Mouse (Mus musculus): ENCODE data around the gene Mllt11. TPM values are rescaled to one million over a fixed set of nuclear protein-coding genes. Genes with fewer than 3 reads are reported as not detected.

Gene Mllt11
- 15.1 and 16.1 TPM in 2 replicates for polyA plus RNA-seq (2014; fragmentation: Nextera tagmentation; extraction: Ambion mirVana)

GRCm38 (mm10) chr3:95231298-95232221 lies at the start of gene Mllt11:
Gene Mllt11, minus strand, starts transcription at chr3:95232171.
- peak within 1 kb of the TSS; percentile 94 for H3K4me2 ChIP-seq
- DNase-seq: no peak
- TF ChIP-seq CTCF (IDR thresholded peaks at IDR 0.05; ENCODE audit: low read depth): no peak
- peak within 1 kb of the TSS; percentile 98; the same call in 1 of the 2 replicates for H3K27ac ChIP-seq (ENCODE audit: low read depth)
- peaks cover 54% of the 10 kb centered on the region for H3K36me3 ChIP-seq (ENCODE audit: insufficient read depth)
- ATAC-seq (ENCODE audit: insufficient read depth): no peak
- H3K27me3 ChIP-seq (ENCODE audit: insufficient read depth, low read length): no peaks in the 10 kb centered on the region
- H3K4me1 ChIP-seq (ENCODE audit: insufficient read depth): peaks cover 16% of the 10 kb centered on the region; the same call in 1 of the 2 replicates
- H3K9ac ChIP-seq: peak within 1 kb of the TSS; percentile 90
- H3K9me3 ChIP-seq (ENCODE audit: low read depth, low read length): no peaks in the 10 kb centered on the region
- peak within 1 kb of the TSS; percentile 94 for H3K4me3 ChIP-seq (ENCODE audit: low read depth, low read length)
- WGBS: 74% methylated on average over 13 of the region's 13 CpGs

GRCm38 (mm10) chr3:95281216-95282126 lies 49.5 kb upstream of the Mllt11 start, which contains the start of the genes Mindy1 and Prune1:
Gene Mindy1, plus strand, starts transcription at chr3:95281345.
Gene Prune1, minus strand, starts transcription at chr3:95282076.
- H3K9me3 ChIP-seq (ENCODE audit: low read depth, low read length): no peaks in the 10 kb centered on the region
- peak within 1 kb of the TSS; percentile 98 for H3K27ac ChIP-seq (ENCODE audit: low read depth)
- TF ChIP-seq CTCF (IDR thresholded peaks at IDR 0.05; ENCODE audit: low read depth): peak; percentile 57
- 0 out of 2 replicates have a peak, but pooled peaks cover 6% of the 10 kb centered on the region for H3K36me3 ChIP-seq (ENCODE audit: insufficient read depth)
- H3K27me3 ChIP-seq (ENCODE audit: insufficient read depth, low read length): no peaks in the 10 kb centered on the region
- DNase-seq (peak; percentile 99), ATAC-seq (ENCODE audit: insufficient read depth) (peak; percentile 89)
- peaks cover 5% of the 10 kb centered on the region; the same call in 1 of the 2 replicates for H3K4me1 ChIP-seq (ENCODE audit: insufficient read depth)
- peak within 1 kb of the TSS; percentile 59 for H3K4me3 ChIP-seq (ENCODE audit: low read depth, low read length)
- peak within 1 kb of the TSS; percentile 75 for H3K4me2 ChIP-seq
- H3K9ac ChIP-seq: peak within 1 kb of the TSS; percentile 83
- WGBS: under 1% methylated on average over 51 of the region's 53 CpGs

DNA sequence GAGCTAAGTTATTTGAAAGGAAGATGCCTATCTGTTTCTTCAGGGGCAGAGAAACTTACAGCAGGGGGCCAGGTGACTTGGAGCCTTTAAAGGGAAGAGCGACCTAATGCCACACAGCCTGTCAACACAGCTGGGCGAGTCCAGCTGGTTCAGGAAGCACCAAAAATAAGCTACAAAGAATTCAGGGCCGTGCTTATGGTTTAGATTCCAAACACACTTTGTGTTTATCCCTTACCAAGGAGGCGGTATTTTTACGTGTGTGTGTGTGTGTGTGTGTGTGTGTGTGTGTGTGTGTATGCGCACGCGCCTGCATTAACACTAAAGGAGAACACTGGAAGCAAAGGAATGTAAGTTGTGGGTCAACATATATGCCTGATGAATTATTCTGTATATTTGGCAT lies 48.8 kb upstream of the Mllt11 start:
- ATAC-seq (ENCODE audit: insufficient read depth) (no peak), DNase-seq (peak; percentile 70)
- 9% methylated on average over 8 of the region's 8 CpGs for WGBS
- 0 out of 2 replicates have a peak, but pooled peaks cover 6% of the 10 kb centered on the region for H3K36me3 ChIP-seq (ENCODE audit: insufficient read depth)
- no peaks in the 10 kb centered on the region for H3K27me3 ChIP-seq (ENCODE audit: insufficient read depth, low read length)
- peaks cover 5% of the 10 kb centered on the region; the same call in 1 of the 2 replicates for H3K4me1 ChIP-seq (ENCODE audit: insufficient read depth)
- H3K27ac ChIP-seq (ENCODE audit: low read depth): peak overlapping the region; percentile 98
- peak overlapping the region; percentile 69 for H3K9ac ChIP-seq
- peak overlapping the region; percentile 59 for H3K4me3 ChIP-seq (ENCODE audit: low read depth, low read length)
- H3K9me3 ChIP-seq (ENCODE audit: low read depth, low read length): no peaks in the 10 kb centered on the region
- peak overlapping the region; percentile 75 for H3K4me2 ChIP-seq
- no peak for TF ChIP-seq CTCF (IDR thresholded peaks at IDR 0.05; ENCODE audit: low read depth)

- H3K36me3 ChIP-seq (ENCODE audit: insufficient read depth): 0 out of 2 replicates have a peak, but pooled peaks cover 6% of the 10 kb centered on the region
- no peaks in the 10 kb centered on the region for H3K27me3 ChIP-seq (ENCODE audit: insufficient read depth, low read length)
- DNase-seq (no peak), ATAC-seq (ENCODE audit: insufficient read depth) (no peak)
- 89% methylated on average over 1 of the region's 1 CpGs for WGBS
- no peak overlapping the region for H3K4me2 ChIP-seq
- no peaks in the 10 kb centered on the region for H3K9me3 ChIP-seq (ENCODE audit: low read depth, low read length)
- H3K4me1 ChIP-seq (ENCODE audit: insufficient read depth): 0 out of 2 replicates have a peak, but pooled peaks cover 3% of the 10 kb centered on the region
- no peak overlapping the region for H3K27ac ChIP-seq (ENCODE audit: low read depth)
- no peak for TF ChIP-seq CTCF (IDR thresholded peaks at IDR 0.05; ENCODE audit: low read depth)
- H3K9ac ChIP-seq: no peak overlapping the region
- no peak overlapping the region for H3K4me3 ChIP-seq (ENCODE audit: low read depth, low read length)
Measured at GRCm38 (mm10) chr3:95277149-95277551, 45.2 kb upstream of the Mllt11 start.

- ATAC-seq (ENCODE audit: insufficient read depth) (no peak), DNase-seq (no peak)
- Histone ChIP-seq H3K9ac (no peak overlapping the region), H3K4me3 (ENCODE audit: low read depth, low read length) (no peak overlapping the region), H3K27ac (ENCODE audit: low read depth) (no peak overlapping the region), H3K36me3 (ENCODE audit: insufficient read depth) (0 out of 2 replicates have a peak, but pooled peaks cover 6% of the 10 kb centered on the region), H3K4me1 (ENCODE audit: insufficient read depth) (0 out of 2 replicates have a peak, but pooled peaks cover 3% of the 10 kb centered on the region), H3K9me3 (ENCODE audit: low read depth, low read length) (no peaks in the 10 kb centered on the region), H3K4me2 (no peak overlapping the region), H3K27me3 (ENCODE audit: insufficient read depth, low read length) (no peaks in the 10 kb centered on the region)
- 71% methylated on average over 5 of the region's 5 CpGs for WGBS
- no peak for TF ChIP-seq CTCF (IDR thresholded peaks at IDR 0.05; ENCODE audit: low read depth)
Measured at GRCm38 (mm10) chr3:95276428-95276934, 44.5 kb upstream of the Mllt11 start.

- no peak for TF ChIP-seq CTCF (IDR thresholded peaks at IDR 0.05; ENCODE audit: low read depth)
- ATAC-seq (ENCODE audit: insufficient read depth): no peak
- DNase-seq: no peak
- Histone ChIP-seq H3K27me3 (ENCODE audit: insufficient read depth, low read length) (no peaks in the 10 kb centered on the region), H3K9me3 (ENCODE audit: low read depth, low read length) (no peaks in the 10 kb centered on the region), H3K36me3 (ENCODE audit: insufficient read depth) (0 out of 2 replicates have a peak, but pooled peaks cover 6% of the 10 kb centered on the region), H3K27ac (ENCODE audit: low read depth) (no peak overlapping the region), H3K4me3 (ENCODE audit: low read depth, low read length) (no peak overlapping the region), H3K4me1 (ENCODE audit: insufficient read depth) (no peaks in the 10 kb centered on the region), H3K4me2 (no peak overlapping the region), H3K9ac (no peak overlapping the region)
- WGBS: 66% methylated on average over 6 of the region's 6 CpGs
Measured at GRCm38 (mm10) chr3:95275161-95275560, 43.2 kb upstream of the Mllt11 start.

All from lung, embryonic 14.5 days (tissue).